Mouse (Mus musculus) ovary, postnatal 36 days (tissue): ENCODE data around the gene Lrrc46.

Source experiments
- DNase-seq: peaks from one replicate; pipeline ENCODE4 v3.0.0; 2022; ENCODE audit warnings: low spot score, mixed read lengths

The Lrrc46 gene

DNA sequence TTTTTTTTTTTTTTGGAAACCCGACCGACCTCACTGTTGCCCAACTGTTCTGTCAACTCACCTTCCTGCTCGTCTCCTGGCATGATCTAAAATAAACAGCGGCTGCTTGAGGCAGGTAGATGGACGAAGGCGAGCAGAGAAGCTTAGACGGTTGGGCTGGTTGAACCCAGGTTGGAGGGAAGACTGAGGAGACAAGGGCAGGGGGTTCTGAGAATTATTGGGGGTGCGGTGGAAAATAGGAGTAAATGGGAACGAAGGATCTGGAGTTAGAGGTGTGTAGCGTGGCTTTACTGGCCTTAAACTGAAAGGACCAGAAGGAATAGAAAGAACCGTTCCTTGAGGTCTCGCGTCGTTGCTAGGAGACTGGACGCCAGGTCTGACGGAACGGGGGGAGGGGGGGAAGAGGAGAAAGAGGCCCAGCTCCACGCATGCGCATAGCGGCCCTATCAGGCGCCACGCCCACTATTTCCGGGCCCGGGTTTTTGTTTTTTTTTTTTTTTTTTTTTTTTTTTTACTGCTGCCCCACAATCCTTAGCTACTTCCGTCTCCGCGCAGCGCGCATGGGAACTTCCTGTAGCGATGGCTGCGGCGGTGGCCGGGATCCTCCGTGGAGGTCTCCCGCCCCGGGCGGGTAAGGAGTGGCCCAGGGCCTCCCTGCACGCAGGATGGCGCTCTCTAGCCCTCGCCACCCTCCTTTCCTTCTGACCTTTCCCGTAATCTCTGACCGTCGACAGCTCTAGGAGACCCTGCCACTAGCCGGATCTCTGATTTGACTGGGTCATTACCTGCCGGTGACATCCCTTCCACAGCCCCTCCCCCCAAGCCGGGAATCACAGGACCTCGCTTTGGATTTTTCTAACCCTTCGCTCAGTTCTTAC is at the start of gene Lrrc46, which contains the start of gene Mrpl10:
TSS of gene Lrrc46 (minus strand) at position 386 of the 878 bp plus-strand sequence.
TSS of gene Mrpl10 (plus strand) at position 539 of the 878 bp plus-strand sequence.
- DNase-seq, result peak; percentile 89

DNA sequence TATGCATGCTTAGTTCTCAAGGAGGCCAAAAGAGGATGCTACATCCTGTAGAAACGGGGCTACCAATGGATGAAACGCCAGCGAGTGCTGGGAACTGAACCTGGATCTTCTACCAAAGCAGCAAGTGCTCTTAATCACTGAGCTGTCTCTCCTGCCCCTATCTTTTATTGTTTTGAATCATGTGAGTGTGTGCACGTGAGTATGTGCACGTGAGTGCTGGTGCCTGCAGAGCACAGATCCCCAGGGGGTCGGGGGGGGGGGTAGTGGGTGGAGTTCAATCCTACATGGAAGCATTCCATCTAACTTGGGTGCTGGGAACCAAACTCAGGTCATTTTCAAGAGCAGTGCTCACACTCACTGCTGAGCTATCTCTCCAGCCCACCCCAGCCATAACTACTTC is 45.2 kb upstream of the Lrrc46 start:
- no peak for DNase-seq

DNA sequence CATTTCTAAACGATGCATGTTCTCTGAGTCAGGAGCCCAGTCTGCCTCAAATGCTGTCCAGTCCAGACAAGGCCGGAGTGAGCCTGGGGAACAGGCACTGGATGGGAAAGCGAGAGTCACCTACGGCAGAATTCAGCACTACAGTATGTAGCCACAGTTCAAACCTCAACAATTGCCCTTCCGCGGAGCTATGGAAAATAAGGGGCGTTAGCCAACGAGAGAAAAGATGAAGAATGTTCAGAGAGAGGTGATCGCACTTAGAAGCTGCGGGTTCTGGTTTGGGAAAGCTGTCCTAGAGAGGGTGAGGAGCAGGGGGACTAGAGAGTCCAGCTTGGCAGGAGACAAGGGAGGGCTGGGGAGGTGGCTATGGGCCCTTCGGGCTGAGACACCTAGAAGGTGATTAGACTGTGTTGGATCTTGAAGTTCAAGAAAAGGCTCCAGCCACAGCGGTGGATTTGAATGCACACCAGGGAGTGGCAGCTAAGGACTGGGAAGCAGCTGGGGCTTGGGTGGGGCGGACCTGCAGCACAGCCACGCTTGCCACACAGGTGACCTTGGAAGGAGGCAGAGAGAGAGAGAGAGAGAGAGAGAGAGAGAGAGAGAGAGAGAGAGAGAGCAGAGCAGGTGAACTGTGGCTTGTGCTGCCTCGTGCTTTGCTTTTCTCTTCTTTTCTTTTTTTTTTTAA is 43.8 kb upstream of the Lrrc46 start:
- no peak for DNase-seq

DNA sequence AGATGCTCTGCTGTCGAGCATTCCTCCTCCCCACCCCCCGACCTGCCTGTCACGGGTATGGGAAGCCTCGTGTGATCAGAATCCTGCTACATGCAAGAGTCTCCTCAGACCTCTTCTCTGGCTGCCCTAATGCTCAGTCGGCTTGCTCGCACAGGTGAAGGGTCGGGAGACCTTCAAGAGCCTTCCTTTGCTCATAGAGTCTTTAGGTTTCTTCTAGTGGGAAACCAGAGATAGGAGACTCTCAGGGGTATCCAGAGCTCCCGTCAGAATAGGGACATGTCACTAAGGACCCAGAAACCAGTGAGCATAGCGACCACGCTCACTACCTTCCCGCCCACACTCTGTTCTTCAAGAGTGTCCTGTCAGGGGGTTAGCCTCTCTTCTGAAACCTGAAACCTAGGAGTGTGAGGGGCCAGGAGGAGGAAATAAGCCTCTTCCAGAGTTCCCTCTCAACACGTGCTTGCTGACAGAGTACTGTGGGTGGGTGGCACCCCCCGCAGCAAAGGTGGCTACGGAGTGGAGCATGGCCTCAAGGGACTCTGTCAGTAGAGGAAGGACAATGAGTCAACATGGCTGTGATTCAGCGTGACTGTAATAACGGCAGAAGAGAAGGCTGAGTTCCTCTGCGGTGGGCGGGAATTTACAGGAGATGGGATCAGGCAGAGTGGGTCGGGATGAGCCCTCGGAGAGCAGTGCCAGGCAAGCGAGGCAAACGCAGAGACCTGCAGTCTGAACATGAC is 42.4 kb upstream of the Lrrc46 start:
- DNase-seq, result no peak

DNA sequence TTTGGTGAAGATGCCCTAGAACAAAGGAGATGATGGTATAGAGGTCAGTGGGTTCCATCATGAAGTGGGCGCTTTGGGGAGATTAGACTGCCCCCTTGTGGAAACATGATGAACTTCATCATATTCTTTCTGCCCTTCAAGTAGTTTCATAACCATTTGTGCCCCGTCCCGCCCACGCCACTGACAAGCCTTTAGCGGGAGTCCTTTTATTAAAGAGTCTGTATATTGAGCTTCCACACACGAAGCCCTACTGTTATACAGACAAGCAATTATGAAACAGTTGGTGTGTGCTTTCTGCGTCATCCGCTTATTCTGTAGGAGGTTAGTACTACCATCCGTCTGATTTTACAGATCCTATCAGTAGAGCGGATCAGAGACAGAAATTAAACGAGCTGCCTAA is 41.8 kb upstream of the Lrrc46 start:
- DNase-seq, result no peak

DNA sequence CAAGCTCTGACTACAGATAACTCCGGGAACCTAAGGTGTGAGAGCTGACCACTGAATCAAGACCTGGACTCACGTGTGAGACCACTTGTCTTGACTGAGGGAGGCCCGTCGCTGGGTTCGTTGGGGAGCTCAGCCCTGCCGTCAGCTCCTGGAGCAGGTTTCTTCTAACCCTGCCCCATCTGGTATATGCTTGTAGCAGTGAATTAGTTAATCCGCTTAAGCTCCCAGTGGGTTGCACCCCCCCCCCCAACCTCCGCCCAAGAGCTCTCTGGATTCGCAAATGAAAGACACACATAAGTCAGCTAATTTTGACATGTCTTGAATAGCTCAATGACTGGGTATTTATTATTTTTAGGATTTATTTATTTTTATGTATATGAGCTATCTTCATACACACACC is 39.1 kb upstream of the Lrrc46 start:
- no peak for DNase-seq

DNA sequence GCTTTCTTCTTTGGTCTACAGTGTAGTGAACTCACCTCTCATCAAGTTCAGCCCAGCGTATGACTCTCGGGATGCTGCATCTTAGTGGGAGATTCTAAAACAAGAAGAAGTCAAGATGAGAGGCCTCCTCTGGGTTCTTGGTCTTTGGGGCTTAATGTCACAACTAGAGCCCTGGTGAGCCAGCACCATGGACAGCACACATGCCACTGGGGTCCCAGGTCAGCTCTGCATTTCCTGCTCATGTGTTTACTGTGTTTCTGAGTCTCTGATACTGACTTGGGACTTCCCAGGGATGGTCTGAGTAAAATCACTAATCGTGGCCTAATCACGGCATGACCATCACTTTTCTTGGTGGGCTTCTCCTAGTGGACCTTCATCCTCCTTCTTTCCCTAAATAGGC is 37.5 kb upstream of the Lrrc46 start:
- DNase-seq, result no peak

DNA sequence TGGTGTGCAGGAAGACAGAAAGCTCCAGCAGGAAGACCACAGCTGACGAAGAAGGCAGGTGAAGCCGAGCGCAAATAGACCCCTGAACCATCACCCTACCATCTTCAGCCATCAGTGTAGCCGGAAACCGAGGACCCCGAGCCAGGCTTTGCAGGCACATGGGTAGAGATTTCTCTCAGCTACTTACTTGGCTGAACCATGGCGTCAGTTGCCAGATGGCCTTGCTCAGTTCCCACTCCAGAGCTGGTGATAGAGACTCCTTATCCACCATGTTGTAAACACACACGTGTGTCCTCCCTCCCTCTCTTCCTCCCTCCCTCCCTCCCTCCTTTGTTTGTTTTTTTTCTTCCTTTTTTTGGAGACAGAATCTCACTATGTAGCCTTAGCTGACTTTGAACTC is 33.0 kb upstream of the Lrrc46 start:
- no peak for DNase-seq

DNA sequence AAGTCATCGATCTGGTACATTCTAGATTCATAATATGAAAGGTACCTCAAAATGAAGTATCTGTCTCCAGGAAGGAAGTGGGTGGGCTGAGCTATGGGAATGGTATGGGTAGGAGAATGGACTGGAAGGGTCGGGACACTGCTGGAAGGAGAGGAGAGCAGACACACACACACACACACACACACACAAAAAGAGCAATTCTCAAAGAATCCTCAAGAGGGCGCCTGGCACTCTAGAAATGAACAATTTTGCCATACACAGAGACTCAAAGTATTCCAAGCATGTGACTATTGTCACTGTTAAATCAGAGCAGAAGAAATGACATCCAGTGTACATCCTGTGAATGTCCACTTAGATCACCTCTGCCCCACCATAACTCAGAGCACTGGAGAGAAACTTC is 31.3 kb upstream of the Lrrc46 start:
- DNase-seq, result no peak

DNA sequence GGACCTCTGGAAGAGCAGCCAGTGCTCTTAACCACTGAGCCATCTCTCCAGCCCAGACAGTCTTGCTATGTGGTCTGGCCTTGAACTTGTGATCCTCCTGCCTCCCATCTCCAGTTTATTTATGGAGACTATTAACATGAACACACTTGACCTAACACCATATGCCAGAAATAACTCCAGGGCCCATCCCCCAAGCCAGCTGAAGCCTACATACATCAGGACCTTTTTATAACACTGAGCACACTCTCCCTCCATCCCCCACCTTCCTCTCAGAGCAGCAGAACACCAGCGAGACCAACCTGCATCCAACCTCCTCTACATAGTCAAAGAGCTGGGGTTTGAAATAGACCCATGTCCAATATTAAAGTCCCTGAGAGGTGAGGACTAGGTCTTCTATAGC is 29.9 kb upstream of the Lrrc46 start:
- no peak for DNase-seq

DNA sequence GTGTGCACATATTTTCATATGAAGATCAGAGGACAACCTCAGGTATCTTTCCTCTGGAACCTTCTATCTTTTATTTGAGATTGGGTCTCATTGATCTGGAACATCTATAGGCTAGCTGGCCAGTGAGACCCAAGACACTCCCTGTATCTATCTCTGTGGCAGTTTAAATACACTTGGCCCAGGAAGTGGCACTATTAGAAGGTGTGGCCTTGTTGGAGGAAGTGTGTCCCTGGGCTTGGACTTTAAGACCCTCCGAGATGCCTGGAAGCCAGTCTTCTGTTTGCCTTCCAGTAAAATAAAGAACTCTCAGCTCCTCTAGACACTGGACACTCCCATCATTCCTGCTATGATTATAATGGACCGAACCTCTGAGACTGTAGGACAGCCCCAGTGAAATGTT is 28.6 kb upstream of the Lrrc46 start:
- no peak for DNase-seq

DNA sequence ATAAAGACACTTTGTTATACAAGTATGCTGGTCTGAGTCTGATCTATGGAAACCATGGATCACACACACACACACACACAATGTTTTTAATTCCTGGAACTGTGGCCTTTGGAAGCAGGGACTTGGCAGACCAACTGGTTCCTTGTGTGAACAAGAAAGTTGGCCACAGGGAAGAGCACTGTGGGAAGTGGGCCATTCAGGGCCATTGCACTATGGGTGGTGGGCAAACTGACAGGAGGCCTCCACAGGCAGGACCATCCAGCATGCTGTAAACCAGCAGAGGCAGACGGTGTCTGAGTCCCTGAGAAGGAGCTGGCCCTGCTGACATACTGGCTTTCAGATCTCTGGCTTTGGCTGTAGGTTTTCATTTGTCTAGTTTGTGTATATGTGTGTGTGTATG is 28.1 kb upstream of the Lrrc46 start:
- no peak for DNase-seq

DNA sequence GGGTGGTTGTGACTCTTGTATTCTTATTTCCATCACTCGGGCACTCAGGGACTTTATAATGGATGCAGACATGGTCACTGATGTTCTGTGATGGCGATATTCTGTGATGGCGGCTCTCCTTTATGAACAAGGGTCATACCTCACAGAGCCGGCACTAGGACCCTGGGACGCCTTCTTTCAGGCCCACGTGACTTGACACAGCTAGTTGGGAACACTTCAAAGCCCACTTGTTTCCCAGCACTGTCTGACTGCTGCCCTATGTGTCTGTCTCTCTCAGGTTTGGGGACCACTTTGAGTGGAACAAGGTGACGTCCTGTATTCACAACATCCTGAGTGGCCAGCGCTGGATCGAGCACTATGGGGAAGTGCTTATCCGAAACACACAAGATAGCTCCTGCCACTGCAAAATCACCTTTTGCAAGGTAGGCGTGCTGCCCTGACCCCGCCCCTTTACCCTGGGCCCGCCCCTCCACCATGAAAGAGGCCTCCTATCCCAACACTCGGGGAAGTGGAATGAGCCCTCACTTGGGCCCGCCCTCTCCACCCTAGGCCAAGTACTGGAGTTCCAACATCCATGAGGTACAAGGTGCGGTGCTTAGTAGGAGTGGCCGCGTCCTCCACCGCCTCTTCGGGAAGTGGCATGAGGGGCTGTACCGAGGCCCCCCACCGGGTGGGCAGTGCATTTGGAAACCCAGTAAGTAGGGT is 25.6 kb upstream of the Lrrc46 start:
- no peak for DNase-seq

DNA sequence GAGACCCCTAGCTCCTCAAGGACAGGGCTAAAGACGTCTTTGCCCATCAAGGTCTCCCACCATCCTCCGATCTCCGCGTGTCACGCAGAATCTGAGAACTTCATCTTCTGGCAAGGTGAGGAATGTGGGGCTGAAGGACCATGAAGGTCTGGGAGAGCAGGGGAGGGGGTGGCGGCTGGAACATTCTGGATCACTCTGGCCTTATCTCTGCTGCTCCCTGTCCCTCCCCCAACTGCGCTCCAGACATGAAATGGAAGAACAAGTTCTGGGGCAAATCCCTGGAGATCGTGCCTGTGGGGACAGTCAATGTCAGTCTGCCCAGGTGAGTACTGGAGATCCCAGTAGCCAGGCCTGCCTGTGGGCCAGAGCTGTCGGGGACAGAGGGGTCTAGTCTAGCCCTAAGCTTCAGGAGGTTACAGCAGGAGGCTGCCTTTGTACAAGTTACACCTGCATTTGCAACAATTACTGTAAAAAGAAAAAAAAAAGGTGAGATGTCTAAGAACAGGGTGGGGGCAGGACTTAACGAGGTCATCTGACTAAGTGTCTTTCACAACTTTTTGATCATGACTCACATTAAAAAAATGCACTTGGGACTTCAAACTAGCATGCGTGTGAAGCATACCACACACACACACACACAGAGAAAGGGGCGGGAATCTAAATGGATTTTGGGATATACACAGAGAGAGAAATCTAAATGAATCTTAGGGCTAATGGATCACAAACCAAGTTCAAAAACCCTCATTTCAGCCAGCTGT is 24.5 kb upstream of the Lrrc46 start:
- DNase-seq, result no peak

DNA sequence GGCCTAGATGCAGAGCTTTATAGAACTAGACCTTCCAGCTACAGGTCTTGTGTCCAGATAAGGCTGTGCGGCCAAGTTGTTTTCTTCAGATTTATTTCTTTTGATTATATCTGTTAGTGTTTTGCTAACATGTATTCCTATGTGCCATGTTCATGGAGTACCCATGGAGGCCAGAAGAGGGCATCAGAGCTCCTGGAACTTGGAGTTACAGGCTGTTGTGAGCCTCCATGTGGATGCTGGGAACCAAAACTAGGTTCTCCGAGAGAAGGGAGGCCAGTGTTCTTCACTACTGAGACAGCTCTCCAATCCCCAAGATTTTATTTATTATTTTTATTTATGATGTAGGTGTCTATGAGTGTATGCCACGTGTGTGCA is 22.7 kb upstream of the Lrrc46 start:
- no peak for DNase-seq

DNA sequence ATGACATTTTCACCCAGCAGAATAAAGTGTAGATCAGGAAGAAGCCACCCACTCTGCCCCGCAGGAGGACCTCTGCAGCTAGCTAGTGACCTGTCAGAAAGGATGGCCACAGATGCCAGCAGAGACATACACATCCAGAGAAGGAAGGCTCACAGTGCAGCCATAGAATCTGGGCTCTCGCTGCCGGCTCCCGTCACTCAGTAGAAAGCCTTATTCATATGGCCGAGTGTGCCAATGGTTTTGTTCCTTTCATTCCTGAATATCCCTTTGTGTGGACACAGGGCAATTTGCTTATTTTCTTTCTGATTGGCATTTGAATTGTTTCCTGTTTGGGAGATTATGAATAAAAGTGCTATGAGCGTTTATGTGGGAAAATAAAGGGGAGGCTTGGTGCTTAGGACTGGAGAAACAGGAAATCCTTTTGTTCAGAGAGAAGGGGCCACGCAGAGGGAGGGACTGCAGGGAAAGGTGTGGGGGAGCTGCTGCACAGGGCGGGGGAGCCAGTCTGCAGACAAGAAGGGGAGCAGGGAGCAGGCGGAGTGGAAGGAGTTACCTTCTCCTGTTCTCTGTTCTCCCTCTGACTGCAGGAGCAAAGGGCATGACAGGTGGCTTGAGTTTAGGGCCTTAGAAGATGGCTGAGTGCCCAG is 22.2 kb upstream of the Lrrc46 start:
- DNase-seq, result no peak

DNA sequence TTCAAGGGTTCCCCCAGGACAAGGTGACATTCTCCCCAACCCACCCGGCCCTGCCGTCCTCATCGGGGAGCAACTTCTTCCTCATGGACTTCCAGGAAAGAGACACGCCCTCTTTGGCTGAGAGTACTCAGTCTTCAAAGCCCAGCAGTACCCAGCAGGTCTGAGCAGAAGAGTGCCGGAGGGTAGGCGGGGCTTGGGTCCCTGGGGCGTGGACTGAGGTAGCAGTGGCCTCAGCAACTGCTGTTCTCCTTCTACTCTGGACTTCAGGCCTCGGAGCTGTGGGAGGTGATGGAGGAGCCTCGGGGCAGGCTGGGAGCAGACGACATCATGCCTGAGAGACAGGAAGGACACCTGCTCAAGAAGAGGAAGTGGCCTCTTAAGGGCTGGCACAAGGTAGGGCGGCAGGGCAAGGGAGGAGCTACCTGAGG is 11.0 kb upstream of the Lrrc46 start:
- no peak for DNase-seq

DNA sequence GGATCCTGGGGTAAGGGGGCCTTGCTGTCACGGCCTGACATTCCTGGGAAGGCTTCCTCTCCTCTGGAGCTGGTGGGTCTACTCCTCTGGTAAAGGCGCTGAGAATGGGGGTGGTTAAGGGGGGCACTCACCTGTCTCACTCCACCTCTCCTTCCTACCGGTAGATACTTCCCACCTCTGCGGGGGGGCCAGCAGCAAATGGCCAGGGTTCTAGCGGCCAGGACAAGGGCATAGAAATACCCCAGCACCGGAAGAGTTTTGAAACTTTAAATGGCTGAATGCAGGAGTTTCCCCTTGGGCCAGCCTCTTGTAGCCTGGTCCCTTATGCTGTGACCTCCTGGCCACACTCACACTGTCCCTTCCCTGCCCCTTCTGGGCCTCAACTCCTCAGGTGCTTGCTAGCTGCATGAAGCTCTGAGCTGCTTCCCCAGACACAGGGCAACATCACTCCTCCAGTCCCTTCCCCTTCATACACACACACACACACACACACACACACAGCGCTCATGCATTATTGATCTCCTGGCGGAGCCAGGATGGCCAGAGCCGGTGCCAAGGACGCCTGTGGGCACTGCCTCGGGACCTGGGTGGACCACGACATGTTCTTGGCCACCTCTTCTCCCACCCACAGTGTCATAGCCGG is 9.9 kb upstream of the Lrrc46 start:
- no peak for DNase-seq

DNA sequence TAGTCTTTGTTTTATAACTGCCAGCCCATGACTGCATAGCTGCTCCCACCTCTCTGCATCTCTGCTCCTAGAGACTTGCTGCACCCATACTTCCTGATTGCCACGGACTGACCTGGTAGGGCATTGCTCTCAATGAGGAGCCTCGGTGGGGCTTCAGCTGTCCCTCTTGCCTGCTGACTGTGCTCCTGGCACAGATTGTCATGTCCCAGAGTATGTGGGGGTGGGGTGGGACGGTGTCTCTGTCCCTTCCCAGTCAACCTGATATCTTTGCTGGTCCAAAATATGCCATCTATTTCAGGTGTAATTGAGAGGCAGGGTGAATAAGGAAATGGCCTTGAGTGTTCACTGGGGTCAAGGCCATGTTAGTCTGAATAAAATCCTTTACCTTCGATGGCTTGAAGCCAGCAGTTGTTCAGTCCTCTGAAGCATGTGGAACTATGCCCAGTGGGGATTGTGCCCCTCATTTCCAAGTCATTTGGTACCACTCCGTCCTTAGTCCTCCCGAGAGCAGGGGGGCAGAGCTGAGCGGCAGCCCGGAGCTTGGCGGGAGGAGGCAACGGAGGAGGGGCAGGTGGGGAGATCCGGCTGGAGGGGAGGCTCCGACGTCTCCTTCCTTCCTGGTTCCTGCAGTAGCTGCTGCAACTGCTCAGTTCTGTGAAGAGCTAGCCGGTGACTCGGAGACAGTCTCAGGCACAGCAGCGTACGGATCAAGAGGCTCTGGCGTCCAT is 9.2 kb upstream of the Lrrc46 start, which contains the start of gene Osbpl7:
TSS of gene Osbpl7 (plus strand) at position 413 of the 728 bp plus-strand sequence.
- peak; percentile 77 for DNase-seq
